Mouse (Mus musculus): ENCODE results near the gene Apaf1.

Gene Apaf1

DNA sequence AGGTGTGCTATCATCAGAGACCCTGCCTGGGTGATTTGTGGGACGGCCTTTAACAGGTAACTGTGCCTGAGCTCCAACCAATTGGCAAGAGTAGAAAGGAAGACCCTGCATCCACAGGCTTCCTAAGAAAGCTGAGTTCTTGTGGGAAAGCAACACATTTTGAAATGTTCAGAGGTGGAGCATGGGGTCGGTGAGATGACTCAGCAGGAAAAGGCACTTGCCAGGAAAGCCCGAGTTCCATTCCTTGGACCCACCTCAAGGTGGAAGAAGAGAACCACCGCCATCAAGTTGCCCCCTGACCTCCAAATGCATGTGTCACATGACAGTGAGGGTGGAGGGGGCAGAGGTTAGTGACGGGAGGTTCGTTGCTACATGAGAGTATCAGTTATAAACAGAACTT is 108.1 kb downstream of the Apaf1 start:
- DNase-seq (ENCODE audit: low spot score in 2 of 2) = no peak

DNA sequence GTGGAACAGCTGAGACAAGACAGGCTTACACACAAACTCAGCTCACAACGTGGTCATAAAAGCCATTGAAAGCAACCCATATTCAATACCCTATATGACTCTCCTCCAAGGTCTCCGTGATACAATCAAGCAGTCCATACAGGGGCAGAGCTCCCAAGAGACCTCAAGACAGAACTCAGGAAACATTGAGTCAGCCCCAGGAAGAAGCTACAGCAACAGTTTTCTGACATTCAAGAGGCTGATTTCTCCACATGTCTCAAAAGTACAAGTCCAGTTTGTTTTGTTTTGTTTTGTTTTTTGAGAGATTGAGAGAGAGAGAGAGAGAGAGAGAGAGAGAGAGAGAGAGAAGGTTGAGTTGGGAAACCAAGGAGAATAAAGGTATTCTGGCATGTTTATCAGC is 108.5 kb downstream of the Apaf1 start:
- DNase-seq (ENCODE audit: low spot score in 2 of 2) = no peak

DNA sequence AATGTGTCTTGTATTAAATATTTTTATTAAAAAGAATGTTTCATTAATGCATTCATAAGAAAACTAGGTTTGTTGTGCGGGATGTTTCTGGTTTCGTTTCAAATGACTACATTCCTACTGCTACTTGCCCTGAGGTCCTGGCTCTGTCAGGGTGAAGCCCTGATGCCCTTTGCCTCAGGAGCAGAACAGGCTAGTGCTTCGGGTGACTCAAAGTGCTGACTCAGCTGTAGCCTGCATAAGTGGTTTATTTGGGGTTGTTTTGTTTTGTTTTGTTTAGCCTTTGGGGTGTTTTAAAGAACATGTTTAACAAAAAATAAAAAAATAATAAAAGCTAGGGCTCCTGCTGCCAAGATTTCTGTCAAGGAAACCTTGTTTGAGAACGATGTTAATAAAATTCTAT is 112.0 kb downstream of the Apaf1 start:
- no peak for DNase-seq (ENCODE audit: low spot score in 2 of 2)

DNA sequence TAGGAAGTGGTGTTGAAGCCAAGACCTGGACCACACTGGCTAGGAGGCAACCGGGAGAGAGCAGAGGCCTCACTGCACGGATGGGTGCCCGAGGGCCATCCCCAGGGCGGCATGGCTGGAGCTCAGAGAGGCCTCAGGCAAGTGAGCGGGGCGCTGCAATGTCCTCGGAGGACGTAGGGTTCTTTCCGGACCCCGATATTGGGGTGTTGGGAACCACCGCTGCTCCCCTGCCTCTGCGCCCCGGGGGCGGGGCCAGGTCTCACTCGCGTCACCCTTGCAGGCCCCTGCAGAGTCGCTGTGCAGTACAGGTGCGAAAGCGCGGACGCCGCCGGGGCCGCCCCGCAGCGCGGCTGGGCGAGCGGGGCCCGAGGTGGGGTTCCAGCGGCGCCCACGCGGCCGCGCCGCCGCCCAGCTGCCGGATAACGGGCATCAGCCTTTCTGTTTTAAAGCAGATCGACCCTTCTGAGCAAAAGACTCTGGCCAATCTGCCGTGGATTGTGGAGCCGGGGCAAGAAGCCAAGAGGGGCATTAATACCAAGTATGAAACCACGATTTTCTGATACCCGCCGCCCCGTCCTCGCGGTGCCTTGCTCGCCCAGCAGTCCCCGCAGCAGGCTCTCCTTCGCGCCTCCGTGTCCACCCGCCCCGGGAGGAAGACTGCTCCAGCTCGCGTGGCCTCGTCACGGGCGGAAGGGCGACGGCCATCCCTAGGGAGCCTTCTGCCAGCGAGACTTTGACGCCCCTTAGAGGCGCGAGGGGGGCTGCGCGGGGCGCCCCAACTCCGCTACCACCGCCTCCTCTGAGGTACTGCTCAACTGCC is 113.0 kb downstream of the Apaf1 start:
- DNase-seq (ENCODE audit: low spot score in 2 of 2) = peak in 1 of 2 experiments; percentile 11

DNA sequence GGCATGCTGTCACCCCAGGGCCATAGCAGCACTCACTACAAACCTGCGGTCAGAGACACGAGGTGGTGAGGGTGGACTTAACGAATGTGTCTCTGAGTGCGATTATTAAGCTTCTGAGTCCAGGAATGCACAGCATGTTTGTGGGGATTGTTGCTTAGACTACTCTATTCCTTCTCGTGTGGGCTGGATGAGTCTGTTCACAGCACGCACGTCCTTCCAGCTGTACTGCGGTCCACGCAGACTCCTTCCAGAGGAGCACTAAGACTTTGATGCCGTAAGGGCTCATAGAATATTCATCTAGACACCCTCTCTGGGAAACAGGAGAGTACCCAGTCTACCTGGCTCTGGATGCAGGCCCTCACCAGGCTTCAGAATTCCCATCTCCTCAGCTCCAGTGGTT is 114.3 kb downstream of the Apaf1 start:
- DNase-seq (ENCODE audit: low spot score in 2 of 2) = no peak

DNA sequence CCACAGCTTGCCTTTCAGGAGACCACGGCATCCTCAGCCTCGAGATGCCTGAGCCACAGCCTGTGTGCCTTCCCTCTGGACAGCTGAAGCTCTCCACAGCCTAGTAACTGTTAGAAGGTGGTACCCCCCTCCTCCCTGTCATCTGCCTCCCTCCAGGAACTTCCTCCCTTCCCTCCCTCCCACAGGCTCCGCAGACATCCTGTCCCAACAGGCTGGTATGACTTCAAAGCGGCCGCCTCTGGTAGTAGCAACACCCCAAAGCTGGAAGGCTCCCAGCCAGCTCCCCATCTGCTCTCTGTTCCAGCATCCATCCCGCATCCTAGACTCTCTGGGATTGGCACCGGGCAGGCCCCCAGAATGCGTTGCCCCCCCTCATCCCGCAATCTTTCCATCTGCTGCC is 115.7 kb downstream of the Apaf1 start:
- no peak for DNase-seq (ENCODE audit: low spot score in 2 of 2)

DNA sequence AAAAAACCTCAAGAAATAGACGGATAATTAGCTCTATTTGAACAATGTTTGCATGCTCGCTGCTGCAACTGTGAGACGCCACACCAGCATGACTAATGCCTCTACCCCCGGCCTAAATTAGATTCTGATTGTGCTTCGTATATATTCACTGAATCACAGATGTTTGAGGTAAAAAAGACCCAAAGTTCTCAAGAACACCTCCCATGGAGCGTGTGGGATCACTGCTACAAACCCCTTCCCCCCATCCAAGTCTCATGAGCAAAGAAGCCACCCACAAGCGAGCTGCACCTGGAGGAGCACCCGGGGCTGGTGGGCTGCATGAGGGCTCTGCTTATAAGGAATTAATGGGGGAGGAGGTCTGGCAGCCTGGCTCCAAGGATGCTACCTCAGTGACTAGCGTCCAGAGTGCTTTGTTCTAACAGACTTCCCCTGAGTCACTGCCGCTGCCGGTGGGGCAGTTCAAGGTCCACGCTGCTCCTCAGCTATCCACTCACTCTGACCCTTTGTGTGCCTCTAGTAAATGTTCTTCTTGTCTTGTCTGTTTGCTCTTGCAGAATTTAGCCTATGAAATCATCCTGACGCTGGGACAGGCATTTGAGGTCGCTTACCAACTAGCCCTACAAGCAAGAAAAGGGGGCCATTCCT is 116.8 kb downstream of the Apaf1 start:
- DNase-seq (ENCODE audit: low spot score in 2 of 2) = no peak

DNA sequence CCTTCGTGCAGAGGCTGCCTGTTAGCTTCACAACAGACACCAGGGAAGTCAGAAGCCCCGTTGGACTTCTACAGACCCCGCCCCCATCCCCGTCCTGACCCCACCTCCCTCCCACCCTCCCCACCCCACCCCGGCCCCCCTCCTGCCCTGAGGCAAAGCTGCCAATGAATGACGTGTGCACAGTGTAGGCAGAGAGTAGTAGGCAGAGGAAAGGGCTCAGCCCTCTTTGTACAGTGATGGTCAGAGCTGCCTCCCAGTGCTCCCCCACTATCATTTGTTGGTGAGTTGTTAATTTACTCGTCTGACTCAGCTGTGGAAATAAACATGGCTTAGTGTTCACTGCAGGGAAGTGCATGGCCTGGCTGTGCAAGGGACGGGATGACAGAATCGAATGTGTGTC is 118.1 kb downstream of the Apaf1 start:
- DNase-seq (ENCODE audit: low spot score in 2 of 2) = no peak

DNA sequence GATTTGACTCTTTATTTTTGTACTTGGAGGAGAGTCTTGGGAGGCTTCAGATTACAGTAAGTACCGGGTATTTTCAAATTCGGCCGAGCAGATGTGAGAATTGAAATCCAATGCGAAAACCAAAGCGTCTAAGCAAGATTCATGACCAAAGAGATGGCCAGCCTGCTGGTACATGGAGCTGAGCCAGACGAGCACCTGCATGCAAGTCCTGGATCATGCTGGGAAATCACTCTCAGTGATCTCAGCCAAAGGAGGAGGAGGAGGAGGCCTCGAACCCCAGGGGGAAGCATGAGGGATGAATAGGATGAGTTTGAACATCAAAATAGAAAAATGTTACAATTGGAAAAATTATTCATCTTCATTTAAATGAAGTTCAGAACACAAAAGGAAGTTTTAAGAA is 122.2 kb downstream of the Apaf1 start:
- no peak for DNase-seq (ENCODE audit: low spot score in 2 of 2)

DNA sequence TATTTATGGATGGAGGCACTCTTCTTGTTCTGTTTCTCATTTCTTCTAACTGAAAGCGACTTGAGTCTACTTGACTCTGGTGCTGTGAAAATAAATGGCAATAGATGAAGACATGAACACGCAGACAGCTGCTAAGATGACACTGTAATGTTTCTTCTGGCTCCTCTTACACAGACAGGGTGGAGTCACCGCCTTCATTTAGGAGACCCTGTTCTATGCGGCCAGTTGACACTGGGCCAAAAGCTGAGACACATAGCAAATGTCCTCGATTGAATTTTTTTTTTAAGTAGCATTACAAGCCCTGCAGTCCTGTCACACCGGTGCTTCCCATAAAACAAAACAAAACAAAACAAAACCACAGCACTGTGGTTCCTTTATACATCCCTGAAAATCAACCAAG is 128.7 kb downstream of the Apaf1 start:
- DNase-seq (ENCODE audit: low spot score in 2 of 2) = no peak

DNA sequence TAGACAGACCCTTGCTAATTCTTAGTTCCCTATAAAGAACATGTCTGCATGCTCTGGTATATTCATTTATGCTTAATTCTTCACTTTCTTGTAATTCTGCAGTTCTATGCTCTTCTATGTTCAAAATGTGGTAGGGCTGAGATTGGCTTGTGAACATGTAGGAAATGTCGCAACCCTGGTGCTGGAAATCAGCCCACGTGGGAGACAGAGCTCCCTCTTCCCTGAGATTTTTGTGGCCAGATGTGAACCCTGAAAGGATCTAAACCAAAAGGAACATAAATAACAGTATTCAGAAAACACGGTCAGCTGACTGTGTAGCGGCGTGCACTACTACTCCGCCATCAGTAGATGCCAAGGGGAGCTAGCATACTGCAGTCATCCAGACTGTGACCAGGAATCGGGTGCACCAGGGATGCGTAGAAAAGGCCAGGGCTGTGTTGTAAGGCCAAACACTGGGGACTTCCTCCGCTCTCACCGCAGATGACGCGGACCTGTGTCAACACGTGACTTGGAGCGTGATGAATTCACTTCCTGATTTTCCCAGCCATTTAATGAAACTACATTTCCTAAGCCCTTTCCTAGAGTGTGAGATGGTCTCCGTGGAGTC is 129.4 kb downstream of the Apaf1 start:
- no peak for DNase-seq (ENCODE audit: low spot score in 2 of 2)

DNA sequence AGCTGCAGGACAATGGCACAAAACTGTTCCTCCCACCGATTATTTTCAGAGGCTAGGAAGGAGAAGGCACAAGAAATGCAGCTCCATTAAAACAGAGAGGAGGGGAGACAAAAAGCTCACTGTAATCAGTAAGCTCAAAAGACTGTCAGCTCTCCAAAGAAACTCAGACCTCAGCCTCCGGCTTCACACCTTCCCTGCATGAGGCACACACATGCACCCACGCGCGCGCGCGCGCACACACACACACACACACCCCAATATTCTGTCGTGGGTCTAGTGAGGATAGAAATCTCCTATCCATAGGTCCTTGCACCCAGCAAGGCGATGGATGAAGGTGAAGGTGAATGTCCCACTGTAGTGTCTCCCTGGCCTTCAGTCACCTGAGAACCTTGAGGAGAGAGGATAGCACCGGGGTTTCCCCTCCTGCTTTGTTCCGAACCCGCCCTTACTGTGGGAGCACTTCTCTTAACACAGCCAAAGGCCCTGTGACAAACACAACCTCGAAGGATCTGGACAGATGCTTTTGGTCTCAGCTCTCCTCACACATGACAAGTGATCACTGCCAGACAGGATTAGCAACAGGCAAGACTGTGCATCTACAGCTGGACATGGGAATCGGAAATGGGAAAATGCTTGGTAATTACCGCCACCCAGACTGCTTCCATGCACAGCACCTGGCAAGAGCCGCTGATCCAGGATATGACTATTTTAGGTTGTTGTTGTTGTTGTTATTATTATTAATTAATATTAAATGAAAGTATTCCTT is 134.8 kb downstream of the Apaf1 start:
- DNase-seq (ENCODE audit: low spot score in 2 of 2) = no peak

DNA sequence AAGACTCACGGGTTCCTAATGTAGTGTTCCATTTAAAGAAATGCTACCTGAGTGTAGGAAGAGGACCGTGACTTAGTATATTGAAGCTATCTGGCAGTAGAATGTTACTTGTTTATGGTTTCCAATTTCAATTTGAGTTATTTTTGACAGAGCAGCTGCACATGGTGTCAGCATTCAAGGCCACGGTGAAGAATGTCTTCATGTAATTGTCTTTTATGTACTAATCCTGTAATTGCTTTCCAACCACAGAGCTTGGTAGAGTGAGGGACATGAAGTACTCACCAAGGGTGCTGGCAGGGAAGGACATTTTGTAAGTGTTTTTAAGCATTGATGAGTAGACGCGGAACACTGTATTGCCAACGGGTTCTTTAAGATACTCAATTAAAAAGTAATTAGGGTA is 135.5 kb downstream of the Apaf1 start:
- DNase-seq (ENCODE audit: low spot score in 2 of 2) = no peak

DNA sequence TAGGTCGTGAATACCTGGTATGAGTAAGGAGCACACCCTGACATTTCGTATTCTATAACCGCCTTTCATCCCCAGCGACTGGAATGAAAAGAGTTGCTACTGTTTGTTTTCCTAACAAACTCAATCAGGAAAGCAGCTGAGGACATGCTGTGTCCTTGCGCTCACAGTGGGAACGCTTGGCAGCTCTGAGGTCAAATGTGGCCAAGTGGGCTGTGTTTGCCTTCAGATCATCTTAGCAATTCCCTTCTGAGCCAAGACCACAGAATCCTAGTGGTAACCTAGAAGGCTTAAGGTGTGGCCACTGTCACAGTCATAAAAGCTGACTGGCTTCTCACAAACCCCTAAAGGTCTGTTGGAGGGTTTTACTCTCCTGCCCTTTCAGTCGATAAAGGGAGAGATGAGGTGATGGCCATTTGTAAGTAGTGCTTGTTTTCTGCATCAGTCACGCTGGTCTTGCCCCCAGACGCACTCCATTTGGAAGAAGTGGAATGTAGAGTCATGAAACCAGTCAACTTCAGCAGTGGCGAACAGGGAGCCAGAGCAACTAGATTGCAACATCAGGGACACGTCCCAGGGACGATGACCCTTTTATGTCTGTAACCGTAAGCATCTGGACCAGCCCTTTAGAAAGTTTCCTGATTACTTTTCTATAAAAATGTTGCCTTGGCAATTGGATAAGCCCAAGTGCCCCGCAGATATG is 140.4 kb downstream of the Apaf1 start:
- no peak for DNase-seq (ENCODE audit: low spot score in 2 of 2)

DNA sequence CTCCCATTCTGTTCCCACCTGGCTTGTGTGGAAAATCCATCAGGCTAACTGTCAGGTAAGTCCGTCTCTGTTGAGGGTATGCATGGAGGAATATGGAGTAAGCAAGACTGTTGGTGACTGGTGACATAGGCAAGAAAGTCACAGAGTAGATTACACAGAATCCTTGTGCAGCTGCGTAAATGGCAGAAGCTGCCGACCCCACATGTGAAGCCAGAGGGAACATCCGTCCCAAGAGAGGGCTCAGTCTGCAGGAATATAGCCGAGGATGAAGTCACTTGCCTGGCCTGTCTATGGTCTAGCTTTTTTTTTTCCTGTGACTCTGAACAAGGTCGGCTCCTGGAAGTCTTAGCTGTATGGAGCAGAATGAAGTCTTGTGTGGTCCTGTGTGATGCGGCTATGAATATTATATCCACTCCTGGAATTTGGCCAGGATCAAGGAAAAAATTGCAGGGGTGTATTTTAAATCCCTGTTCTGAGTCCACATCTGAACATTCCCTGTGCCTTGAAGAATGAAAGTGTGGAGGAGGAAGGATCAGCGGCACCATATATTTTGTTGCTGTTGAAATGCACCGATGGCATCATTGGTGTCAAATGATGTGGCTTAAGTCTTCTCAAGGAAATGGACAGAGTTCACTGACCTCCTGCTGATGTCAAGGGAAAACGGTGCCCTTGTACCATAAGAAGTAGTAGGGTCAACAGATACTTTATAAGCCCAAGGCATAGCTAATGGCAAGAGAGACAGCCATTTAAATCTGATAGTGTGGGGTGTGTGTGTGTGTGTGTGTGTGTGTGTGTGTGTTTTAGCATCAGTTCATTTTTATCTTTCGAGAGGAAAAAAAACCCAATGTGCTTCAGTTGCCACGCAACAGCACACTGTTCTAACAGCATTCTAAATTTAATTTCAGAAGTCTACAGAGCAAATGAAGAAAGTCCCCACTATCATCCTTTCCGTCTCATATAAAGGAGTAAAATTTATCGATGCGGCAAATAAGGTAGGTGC is 141.7 kb downstream of the Apaf1 start:
- DNase-seq (ENCODE audit: low spot score in 2 of 2) = no peak

All from thymus, postnatal 10 days (tissue).